8 mouse cellular contexts compared by ENCODE assay signal in the genomic region with DNA sequence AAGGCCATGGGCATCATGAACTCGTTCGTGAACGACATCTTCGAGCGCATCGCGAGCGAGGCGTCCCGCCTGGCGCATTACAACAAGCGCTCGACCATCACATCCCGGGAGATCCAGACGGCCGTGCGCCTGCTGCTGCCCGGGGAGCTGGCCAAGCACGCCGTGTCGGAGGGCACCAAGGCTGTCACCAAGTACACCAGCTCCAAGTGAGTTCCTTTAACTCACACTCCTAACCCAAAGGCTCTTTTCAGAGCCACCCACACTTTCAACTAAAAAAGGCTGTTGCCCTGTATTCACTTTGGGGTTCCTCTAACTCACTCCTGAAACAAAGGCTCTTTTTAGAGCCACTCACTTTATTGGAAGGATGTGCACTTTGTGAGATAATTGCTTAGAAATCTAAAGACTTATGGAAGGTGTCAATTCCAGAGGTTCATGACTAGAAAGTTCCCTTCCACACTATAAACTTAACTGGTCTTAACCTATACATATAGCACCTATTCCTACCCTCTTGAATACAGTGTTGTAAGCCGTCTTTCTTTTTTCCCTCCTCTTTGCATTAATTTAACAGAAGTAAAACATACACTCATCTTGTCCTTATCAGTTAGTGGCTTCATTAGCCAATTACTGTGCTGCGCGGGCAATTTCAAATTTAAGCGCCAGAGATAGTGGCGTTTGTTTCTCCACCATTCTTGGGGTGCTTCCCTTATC. TPM values are rescaled to one million over a fixed set of nuclear protein-coding genes. Genes with fewer than 3 reads are reported as not detected.
A peak's percentile ranks its signal among the peaks of the same experiment; 100 is the strongest.
DNase-seq lines count a peak whose midpoint lies in the region; ATAC-seq and TF ChIP-seq lines count a peak whose summit lies in the region.
"Not testable (repeated sequence)": the region's sequence is repeated elsewhere in the genome, so short reads cannot be mapped to it uniquely, and the experiment has no call there.

No protein-coding gene starts in this region.

- TF ChIP-seq POLR2A in lung, adult 2 months (IDR thresholded peaks at IDR 0.05; ENCODE audit: borderline replicate concordance, extremely low read depth, low read depth, low read length) = not testable (repeated sequence)

- H3K9ac ChIP-seq in heart, postnatal 0 days (replicated peaks; ENCODE audit: low read depth, low read length) = peak overlapping the region; percentile 48
- H3K9ac ChIP-seq in stomach, embryonic 16.5 days (ENCODE audit: low read length) = peak overlapping the region; percentile 66

- peaks cover 18% of the 10 kb centered on the region for H3K4me1 ChIP-seq in heart, postnatal 0 days (ENCODE audit: control insufficient read depth, insufficient read depth)
- H3K4me1 ChIP-seq in lung, adult 2 months (ENCODE audit: control insufficient read depth, insufficient read depth, low read length) = not testable (repeated sequence)
- H3K4me1 ChIP-seq in stomach, embryonic 16.5 days (ENCODE audit: control insufficient read depth, insufficient read depth, low read length) = peaks cover 15% of the 10 kb centered on the region

- H3K4me3 ChIP-seq in heart, postnatal 0 days (ENCODE audit: low read depth, low read length) = peak overlapping the region; percentile 51
- peak overlapping the region; percentile 47 for H3K4me3 ChIP-seq in lung, adult 2 months (replicated peaks; ENCODE audit: extremely low read depth, low read depth, low read length)
- peak overlapping the region; percentile 52 for H3K4me3 ChIP-seq in stomach, embryonic 16.5 days (replicated peaks; ENCODE audit: low read length)

- ATAC-seq in CD4-positive, CD25-positive, alpha-beta regulatory T cell, adult 4 months = peak; percentile 1
- ATAC-seq in erythroblast, adult 5-6 weeks (replicated peaks; ENCODE audit: low FRiP score, poor library complexity, severe bottlenecking) = peak; percentile 45
- ATAC-seq in heart, postnatal 0 days (ENCODE audit: insufficient read depth, low read depth) = peak; percentile 18
- not testable (repeated sequence) for ATAC-seq in stomach, embryonic 16.5 days (ENCODE audit: insufficient read depth, low FRiP score)

- DNase-seq in brain, adult 2 months (ENCODE audit: low read depth, low spot score) = peak; percentile 44
- peak; percentile 28 for DNase-seq in heart, postnatal 0 days (ENCODE audit: low spot score)
- DNase-seq in kidney, postnatal 14 days = peak; percentile 21
- peak; percentile 11 for DNase-seq in lung, adult 2 months
- DNase-seq in natural killer cell, adult 2 months (ENCODE audit: low spot score in 2 of 2) = peak; percentile 5 to 29

- WGBS in heart, postnatal 0 days = 3% methylated on average over 12 of the region's 26 CpGs
- WGBS in lung, adult 2 months = under 1% methylated on average over 21 of the region's 26 CpGs
- WGBS in stomach, embryonic 16.5 days = under 1% methylated on average over 21 of the region's 26 CpGs

- TF ChIP-seq EP300 in heart, postnatal 0 days (IDR thresholded peaks at IDR 0.05; ENCODE audit: low read depth) = not testable (repeated sequence)

- not testable (repeated sequence) for H3K36me3 ChIP-seq in heart, postnatal 0 days (replicated peaks; ENCODE audit: control insufficient read depth, insufficient read depth, low read length); stomach, embryonic 16.5 days (ENCODE audit: control insufficient read depth, insufficient read depth, low read length)

- H3K27me3 ChIP-seq in heart, postnatal 0 days (ENCODE audit: control insufficient read depth, insufficient read depth, low read length); stomach, embryonic 16.5 days (ENCODE audit: control insufficient read depth, insufficient read depth, low read length): not testable (repeated sequence)

- H3K27ac ChIP-seq in heart, postnatal 0 days (ENCODE audit: low read depth) = peak overlapping the region; percentile 94
- peak overlapping the region; percentile 89 for H3K27ac ChIP-seq in stomach, embryonic 16.5 days (ENCODE audit: low read length)

- peak overlapping the region; percentile 72 for H3K4me2 ChIP-seq in heart, postnatal 0 days (ENCODE audit: low read depth, low read length)
- H3K4me2 ChIP-seq in stomach, embryonic 16.5 days (ENCODE audit: low read depth, low read length) = peak overlapping the region; percentile 79

- not testable (repeated sequence) for H3K9me3 ChIP-seq in heart, postnatal 0 days (replicated peaks; ENCODE audit: control insufficient read depth, low read length); stomach, embryonic 16.5 days (replicated peaks; ENCODE audit: control insufficient read depth, low read length)

- TF ChIP-seq CTCF in heart, postnatal 0 days (IDR thresholded peaks at IDR 0.05; ENCODE audit: low read depth); lung, adult 2 months (IDR thresholded peaks at IDR 0.05; ENCODE audit: insufficient read depth, low read length): not testable (repeated sequence)

RNA-seq across cellular contexts. Expression of a gene that starts 0.5 kb away (rescaled TPM):
- polyA plus RNA-seq in CD4-positive, CD25-positive, alpha-beta regulatory T cell, adult 4 months (2017; shearing (Covaris generic)) = 1 to 10 TPM in 1 of 2 experiments, not detected in 1; 5.6 TPM
- total RNA-seq in erythroblast, adult 5-6 weeks (2015; ENCODE audit: low replicate concordance) = 229 and 365 TPM in 2 replicates
- total RNA-seq in erythroblast, adult 5-6 weeks (2017; ENCODE audit: low replicate concordance) = 952 and 1,236 TPM in 2 replicates
- total RNA-seq in heart, postnatal 0 days (2014; rRNA removed; ENCODE audit: low replicate concordance) = 1,069 and 1,692 TPM in 2 replicates
- 0.94 and 2.5 TPM in 2 replicates for polyA plus RNA-seq in heart, postnatal 0 days (2015; fragmentation: Nextera tagmentation; extraction: Ambion mirVana)
- polyA plus RNA-seq in lung, adult 2 months (2012; rRNA removed) = 2.4 and 4.2 TPM in 2 replicates
- polyA plus RNA-seq in stomach, embryonic 16.5 days (2015; fragmentation: Nextera tagmentation; extraction: Ambion mirVana) = 1.3 and 2.9 TPM in 2 replicates

RNA-seq across cellular contexts. Expression of a gene that starts 0.8 kb away (rescaled TPM):
- 1 to 10 TPM in 1 of 2 experiments, not detected in 1; 2.1 TPM for polyA plus RNA-seq in CD4-positive, CD25-positive, alpha-beta regulatory T cell, adult 4 months (2017; shearing (Covaris generic))
- total RNA-seq in erythroblast, adult 5-6 weeks (2015; ENCODE audit: low replicate concordance) = 39.2 and 75.4 TPM in 2 replicates
- total RNA-seq in erythroblast, adult 5-6 weeks (2017; ENCODE audit: low replicate concordance) = 730 and 899 TPM in 2 replicates
- total RNA-seq in heart, postnatal 0 days (2014; rRNA removed; ENCODE audit: low replicate concordance) = 128 and 633 TPM in 2 replicates
- 10.3 and 10.7 TPM in 2 replicates for polyA plus RNA-seq in heart, postnatal 0 days (2015; fragmentation: Nextera tagmentation; extraction: Ambion mirVana)
- polyA plus RNA-seq in lung, adult 2 months (2012; rRNA removed) = 3.2 and 3.8 TPM in 2 replicates
- polyA plus RNA-seq in stomach, embryonic 16.5 days (2015; fragmentation: Nextera tagmentation; extraction: Ambion mirVana) = 18.1 and 21.5 TPM in 2 replicates

RNA-seq across cellular contexts. Expression of a gene that starts 4.1 kb away (rescaled TPM):
- polyA plus RNA-seq in CD4-positive, CD25-positive, alpha-beta regulatory T cell, adult 4 months (2017; shearing (Covaris generic)) = 10 to 100 TPM in 1 of 2 experiments, 1 to 10 TPM in 1; 8.2 to 16.8 TPM
- 10.4 and 16.9 TPM in 2 replicates for total RNA-seq in erythroblast, adult 5-6 weeks (2015; ENCODE audit: low replicate concordance)
- total RNA-seq in erythroblast, adult 5-6 weeks (2017; ENCODE audit: low replicate concordance) = 714 and 903 TPM in 2 replicates
- total RNA-seq in heart, postnatal 0 days (2014; rRNA removed; ENCODE audit: low replicate concordance) = 470 and 1,132 TPM in 2 replicates
- polyA plus RNA-seq in heart, postnatal 0 days (2015; fragmentation: Nextera tagmentation; extraction: Ambion mirVana) = 0.55 and 1.4 TPM in 2 replicates
- 5.6 and 9.7 TPM in 2 replicates for polyA plus RNA-seq in lung, adult 2 months (2012; rRNA removed)
- polyA plus RNA-seq in stomach, embryonic 16.5 days (2015; fragmentation: Nextera tagmentation; extraction: Ambion mirVana) = 3.9 and 8.4 TPM in 2 replicates

RNA-seq across cellular contexts. Expression of a gene that starts 19.6 kb away (rescaled TPM):
- polyA plus RNA-seq in CD4-positive, CD25-positive, alpha-beta regulatory T cell, adult 4 months (2017; shearing (Covaris generic)) = not detected
- not detected in 2 replicates for total RNA-seq in erythroblast, adult 5-6 weeks (2015; ENCODE audit: low replicate concordance)
- total RNA-seq in erythroblast, adult 5-6 weeks (2017; ENCODE audit: low replicate concordance) = 148 and 152 TPM in 2 replicates
- total RNA-seq in heart, postnatal 0 days (2014; rRNA removed; ENCODE audit: low replicate concordance) = 962 and 1,129 TPM in 2 replicates
- polyA plus RNA-seq in heart, postnatal 0 days (2015; fragmentation: Nextera tagmentation; extraction: Ambion mirVana) = 0.20 and 0.27 TPM in 2 replicates
- 1.3 and 1.4 TPM in 2 replicates for polyA plus RNA-seq in lung, adult 2 months (2012; rRNA removed)
- polyA plus RNA-seq in stomach, embryonic 16.5 days (2015; fragmentation: Nextera tagmentation; extraction: Ambion mirVana) = 1.7 and 2.3 TPM in 2 replicates

RNA-seq across cellular contexts. Expression of a gene that starts 26.0 kb away (rescaled TPM):
- 1 to 10 TPM; 3.6 to 5.1 TPM for polyA plus RNA-seq in CD4-positive, CD25-positive, alpha-beta regulatory T cell, adult 4 months (2017; shearing (Covaris generic))
- 491 and 530 TPM in 2 replicates for total RNA-seq in erythroblast, adult 5-6 weeks (2015; ENCODE audit: low replicate concordance)
- 1,333 and 2,653 TPM in 2 replicates for total RNA-seq in erythroblast, adult 5-6 weeks (2017; ENCODE audit: low replicate concordance)
- total RNA-seq in heart, postnatal 0 days (2014; rRNA removed; ENCODE audit: low replicate concordance) = 356 and 550 TPM in 2 replicates
- polyA plus RNA-seq in heart, postnatal 0 days (2015; fragmentation: Nextera tagmentation; extraction: Ambion mirVana) = 4.7 and 5.4 TPM in 2 replicates
- polyA plus RNA-seq in lung, adult 2 months (2012; rRNA removed) = 0.41 and 0.57 TPM in 2 replicates
- 9.6 and 10.6 TPM in 2 replicates for polyA plus RNA-seq in stomach, embryonic 16.5 days (2015; fragmentation: Nextera tagmentation; extraction: Ambion mirVana)
